Mouse (Mus musculus): Measurements from ENCODE around the gene Tas2r143. TPM values are rescaled to one million over a fixed set of nuclear protein-coding genes. Genes with fewer than 3 reads are reported as not detected.

Gene Tas2r143
- polyA plus RNA-seq, 1 experiment: 0.29 TPM

DNA sequence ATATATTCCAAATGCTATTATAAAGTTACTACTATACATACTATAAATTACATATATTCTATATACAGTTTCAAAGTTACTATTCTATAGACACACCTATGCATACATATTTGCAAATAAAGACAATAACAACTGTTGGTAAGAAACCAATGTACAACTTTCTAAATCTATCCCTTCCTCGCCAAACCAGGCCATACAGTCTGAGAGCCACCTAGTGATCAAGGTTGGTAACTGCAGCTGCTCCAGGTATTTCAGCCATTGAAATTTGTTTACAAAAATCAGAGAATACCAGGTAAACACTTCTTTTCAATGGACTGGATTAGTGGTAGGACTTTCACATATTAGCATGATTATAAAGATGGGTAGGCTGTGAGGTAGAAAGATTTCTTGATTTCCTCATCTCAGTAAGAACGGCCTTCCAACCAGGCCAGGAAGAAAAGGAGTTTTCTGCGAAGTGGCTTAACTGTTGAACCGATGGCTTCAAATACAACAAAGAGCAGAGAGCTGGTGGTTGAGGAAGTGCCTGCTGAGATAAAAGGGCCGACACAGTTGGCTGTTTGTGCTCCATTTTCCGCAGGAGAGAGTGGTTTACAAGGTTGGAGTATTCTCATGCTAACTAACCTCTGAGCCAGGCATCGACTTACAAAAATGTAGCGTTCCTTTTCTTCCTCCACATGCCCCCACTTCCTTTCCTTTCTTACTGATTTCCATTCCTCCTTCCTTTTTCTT is 19.5 kb upstream of the Tas2r143 start:
- TF ChIP-seq POLR2A (IDR thresholded peaks at IDR 0.05; ENCODE audit: borderline replicate concordance, extremely low read depth, insufficient read depth, insufficient read length, poor library complexity, severe bottlenecking) (no peak), CTCF (IDR thresholded peaks at IDR 0.05; ENCODE audit: borderline replicate concordance, extremely low read depth, insufficient read depth, insufficient read length) (peak; percentile 73; the same call in 1 of the 2 replicates)
- peak; percentile 61 for DNase-seq (ENCODE audit: low read depth)

DNA sequence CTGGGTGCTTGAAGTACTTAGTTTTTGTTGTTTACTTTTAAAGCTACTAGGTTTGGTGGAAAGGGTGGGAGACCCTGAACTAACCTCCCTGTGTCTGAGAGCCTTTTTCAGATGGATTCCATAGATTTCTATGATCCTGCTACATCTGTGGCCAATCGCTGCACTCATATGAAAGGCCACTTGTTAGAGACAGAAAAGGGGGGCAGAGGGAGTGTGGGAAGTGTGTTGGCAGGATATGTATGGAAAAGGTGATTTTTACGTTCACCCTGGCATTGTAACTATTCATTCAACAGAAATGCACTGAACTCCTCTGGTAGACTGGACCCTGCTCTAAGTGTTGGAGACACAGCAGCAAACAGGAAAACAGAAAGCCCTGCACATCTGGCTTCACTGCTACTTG is 18.8 kb upstream of the Tas2r143 start:
- TF ChIP-seq POLR2A (IDR thresholded peaks at IDR 0.05; ENCODE audit: borderline replicate concordance, extremely low read depth, insufficient read depth, insufficient read length, poor library complexity, severe bottlenecking): no peak
- TF ChIP-seq CTCF (IDR thresholded peaks at IDR 0.05; ENCODE audit: borderline replicate concordance, extremely low read depth, insufficient read depth, insufficient read length): no peak
- DNase-seq (ENCODE audit: low read depth): no peak

DNA sequence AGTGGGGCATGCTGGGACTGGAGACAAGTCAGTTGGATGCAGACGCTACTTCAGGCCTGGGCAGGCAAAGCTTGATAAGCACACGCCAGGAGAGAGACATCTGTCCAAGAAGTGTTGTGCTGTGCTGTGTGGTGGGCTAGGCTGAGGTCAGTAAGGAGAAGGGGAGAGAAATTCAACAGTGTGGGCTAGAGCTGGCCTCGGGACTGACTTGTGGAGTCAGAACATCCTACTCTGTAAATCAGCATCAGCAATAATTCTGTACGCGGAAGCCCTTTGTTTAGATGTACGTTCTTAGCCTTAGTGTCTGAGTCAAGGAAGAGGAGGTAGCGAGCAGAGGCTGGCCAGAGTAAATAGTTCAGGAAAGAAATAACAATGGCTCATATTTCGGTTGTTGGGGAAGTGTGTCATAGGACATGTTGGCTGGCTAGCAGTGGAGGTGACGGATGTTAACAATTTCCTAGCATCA is 18.1 kb upstream of the Tas2r143 start:
- no peak for TF ChIP-seq CTCF (IDR thresholded peaks at IDR 0.05; ENCODE audit: borderline replicate concordance, extremely low read depth, insufficient read depth, insufficient read length)
- TF ChIP-seq POLR2A (IDR thresholded peaks at IDR 0.05; ENCODE audit: borderline replicate concordance, extremely low read depth, insufficient read depth, insufficient read length, poor library complexity, severe bottlenecking): no peak
- DNase-seq (ENCODE audit: low read depth): no peak

DNA sequence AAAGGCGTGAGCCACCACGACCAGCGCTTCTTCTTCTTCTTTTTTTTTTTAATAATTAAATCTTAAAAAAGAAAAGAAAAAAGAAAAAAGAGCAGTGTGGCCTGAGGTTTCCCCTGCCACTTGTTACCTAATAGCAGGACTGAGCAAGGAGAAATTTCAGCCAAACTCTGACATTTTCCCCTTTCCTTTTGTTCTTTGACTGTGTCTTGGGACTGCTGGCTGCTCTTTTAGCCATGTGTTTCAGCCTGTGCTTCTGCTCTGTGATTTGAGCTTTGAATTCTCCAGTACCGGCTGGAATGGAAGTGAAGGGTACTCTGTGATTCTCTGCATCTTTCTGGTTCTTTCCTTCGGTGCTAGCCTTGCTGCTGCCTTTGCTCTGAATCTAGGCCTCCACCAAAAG is 16.7 kb upstream of the Tas2r143 start:
- no peak for DNase-seq (ENCODE audit: low read depth)

DNA sequence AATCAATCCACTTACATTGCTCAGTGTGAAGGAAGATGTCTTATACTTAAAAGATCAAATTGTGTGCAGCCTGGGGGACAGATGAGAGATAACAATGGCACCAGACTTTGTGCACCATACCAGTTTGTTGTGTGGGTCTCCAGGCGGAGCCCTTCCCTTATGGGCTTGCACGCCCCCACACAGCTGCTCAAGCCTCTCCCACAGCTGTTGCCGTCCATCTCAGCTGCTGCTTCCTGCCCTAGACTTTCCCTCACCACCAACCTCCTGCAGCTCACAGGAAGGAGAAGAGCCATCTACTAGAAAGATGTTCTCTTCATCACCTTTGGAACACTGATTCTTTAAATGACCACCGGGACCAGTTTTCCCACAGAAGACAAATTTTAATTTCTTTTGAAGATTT is 14.4 kb upstream of the Tas2r143 start:
- TF ChIP-seq CTCF (IDR thresholded peaks at IDR 0.05; ENCODE audit: borderline replicate concordance, extremely low read depth, insufficient read depth, insufficient read length) (no peak), POLR2A (IDR thresholded peaks at IDR 0.05; ENCODE audit: borderline replicate concordance, extremely low read depth, insufficient read depth, insufficient read length, poor library complexity, severe bottlenecking) (no peak)
- no peak for DNase-seq (ENCODE audit: low read depth)

More for the DNA sequence above, 16.7 kb upstream of the Tas2r143 start:
- TF ChIP-seq CTCF (IDR thresholded peaks at IDR 0.05; ENCODE audit: borderline replicate concordance, extremely low read depth, insufficient read depth, insufficient read length) (no peak), POLR2A (IDR thresholded peaks at IDR 0.05; ENCODE audit: borderline replicate concordance, extremely low read depth, insufficient read depth, insufficient read length, poor library complexity, severe bottlenecking) (no peak)

DNA sequence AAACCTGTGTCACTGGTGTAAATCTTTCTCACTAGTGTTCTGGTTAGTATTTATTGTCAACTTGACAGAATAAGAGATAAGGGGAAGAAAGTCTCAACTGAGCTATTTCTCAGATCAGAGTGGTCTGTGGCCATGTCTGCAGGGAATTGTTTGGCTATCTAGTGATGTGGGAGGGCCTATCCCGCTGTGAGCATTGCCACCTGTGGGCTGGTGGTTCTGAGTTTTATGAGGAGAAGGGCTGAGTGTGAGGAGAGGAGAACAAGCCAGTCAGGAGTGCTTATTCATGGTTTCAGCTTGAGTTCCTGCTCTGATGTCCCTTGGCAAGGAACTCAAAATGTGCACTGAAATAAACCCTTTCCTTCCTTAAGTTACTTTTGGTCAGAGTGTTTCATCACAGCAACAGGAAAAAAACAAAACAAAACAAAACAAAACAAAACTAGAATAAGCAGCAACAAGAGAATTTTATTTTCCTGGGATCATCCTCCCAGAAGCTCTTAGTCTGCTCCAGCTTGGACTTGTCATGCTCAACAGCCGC is 8.2 kb upstream of the Tas2r143 start:
- no peak for TF ChIP-seq CTCF (IDR thresholded peaks at IDR 0.05; ENCODE audit: borderline replicate concordance, extremely low read depth, insufficient read depth, insufficient read length)
- TF ChIP-seq POLR2A (IDR thresholded peaks at IDR 0.05; ENCODE audit: borderline replicate concordance, extremely low read depth, insufficient read depth, insufficient read length, poor library complexity, severe bottlenecking): no peak
- no peak for DNase-seq (ENCODE audit: low read depth)

DNA sequence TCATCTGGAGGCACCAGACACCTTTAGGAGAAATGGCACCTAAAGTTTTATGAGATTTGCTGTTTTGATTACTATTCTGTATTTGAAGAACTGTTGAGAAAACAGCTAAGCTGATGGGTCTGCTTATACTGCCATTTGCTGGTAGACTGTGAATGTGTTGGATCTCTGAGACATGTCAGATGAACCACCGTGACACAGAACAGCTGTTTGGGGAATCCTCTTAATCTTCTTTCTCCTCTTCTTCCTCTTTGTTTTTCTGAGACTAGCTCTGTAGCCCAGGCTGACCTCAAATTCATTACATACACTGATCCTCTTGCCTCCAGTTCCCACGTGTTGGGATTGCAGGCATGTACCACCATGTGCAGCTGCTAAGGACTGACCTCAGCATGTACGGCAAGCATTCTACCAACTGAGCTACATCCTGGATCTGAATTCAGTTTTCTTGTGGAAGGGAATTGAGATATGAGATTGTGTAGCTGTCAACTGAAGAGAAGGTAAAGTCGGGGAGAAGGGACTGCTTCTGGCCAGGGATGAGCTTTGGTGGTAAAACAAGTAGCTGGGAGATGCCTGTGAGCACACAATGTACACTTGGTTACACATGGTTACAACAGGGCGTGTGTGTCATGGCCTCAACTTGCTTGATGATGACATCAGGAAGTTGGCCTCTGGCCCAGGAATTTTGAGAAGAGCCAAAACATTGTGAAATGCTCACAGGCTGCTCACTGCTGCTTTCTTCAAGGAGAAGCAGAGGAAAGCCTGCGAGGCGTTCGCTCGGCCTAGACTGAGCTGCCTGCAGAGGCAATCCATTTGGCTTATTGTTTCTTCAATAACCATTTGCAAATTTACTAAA is 3.9 kb upstream of the Tas2r143 start:
- TF ChIP-seq CTCF (IDR thresholded peaks at IDR 0.05; ENCODE audit: borderline replicate concordance, extremely low read depth, insufficient read depth, insufficient read length) (no peak), POLR2A (IDR thresholded peaks at IDR 0.05; ENCODE audit: borderline replicate concordance, extremely low read depth, insufficient read depth, insufficient read length, poor library complexity, severe bottlenecking) (no peak)
- DNase-seq (ENCODE audit: low read depth): peak; percentile 50

DNA sequence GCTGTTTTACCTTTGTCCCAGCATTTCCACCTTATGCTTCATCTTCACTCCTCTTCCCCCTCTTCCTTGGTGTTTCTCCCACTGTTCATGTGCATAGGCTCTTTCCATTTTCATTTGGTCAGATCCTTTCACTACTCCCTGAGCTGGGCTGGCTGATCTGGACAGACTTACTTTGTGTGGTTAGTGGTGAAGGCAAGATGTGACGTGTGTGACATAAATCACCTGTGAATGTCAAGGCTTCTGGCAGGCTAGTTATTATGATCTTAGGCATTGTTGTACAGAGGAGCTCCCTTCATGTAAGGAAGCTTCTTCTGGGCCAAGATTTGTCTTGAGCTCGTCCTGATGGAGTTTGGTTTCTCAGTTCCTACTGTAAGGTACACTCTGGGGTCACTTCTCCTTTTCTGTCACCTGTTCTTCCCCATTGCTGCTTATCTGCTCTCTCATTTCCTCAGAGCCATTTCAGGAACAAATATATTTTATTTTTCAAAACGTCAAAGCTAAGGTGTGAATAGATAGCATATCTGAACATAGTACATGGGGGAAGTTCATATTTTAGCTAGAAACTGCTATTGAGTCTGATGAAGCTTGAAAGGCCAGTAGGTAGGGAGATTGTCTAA is 2.9 kb upstream of the Tas2r143 start:
- DNase-seq (ENCODE audit: low read depth): no peak

DNA sequence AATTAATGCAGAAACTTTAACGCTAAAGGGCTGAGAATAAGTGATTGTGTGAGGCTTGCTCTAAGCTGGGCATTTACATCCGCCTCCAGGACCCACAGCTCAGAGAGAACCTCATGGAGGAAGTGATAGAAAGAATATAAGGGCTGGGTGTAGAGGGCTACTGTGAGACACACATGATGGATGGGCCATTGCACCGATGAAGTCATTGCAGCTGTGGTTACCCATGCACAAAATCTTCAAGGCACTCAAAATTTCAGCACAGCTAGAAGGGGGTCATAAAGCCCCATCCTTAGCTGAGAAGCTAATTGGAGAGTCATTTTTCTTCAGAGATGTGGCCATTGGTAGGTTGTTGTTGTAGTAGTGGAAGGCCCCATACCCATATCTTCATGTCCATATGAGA is 1.8 kb upstream of the Tas2r143 start:
- TF ChIP-seq CTCF (IDR thresholded peaks at IDR 0.05; ENCODE audit: borderline replicate concordance, extremely low read depth, insufficient read depth, insufficient read length) (no peak), POLR2A (IDR thresholded peaks at IDR 0.05; ENCODE audit: borderline replicate concordance, extremely low read depth, insufficient read depth, insufficient read length, poor library complexity, severe bottlenecking) (no peak)
- no peak for DNase-seq (ENCODE audit: low read depth)

More for the DNA sequence above, 2.9 kb upstream of the Tas2r143 start:
- TF ChIP-seq POLR2A (IDR thresholded peaks at IDR 0.05; ENCODE audit: borderline replicate concordance, extremely low read depth, insufficient read depth, insufficient read length, poor library complexity, severe bottlenecking) (no peak), CTCF (IDR thresholded peaks at IDR 0.05; ENCODE audit: borderline replicate concordance, extremely low read depth, insufficient read depth, insufficient read length) (no peak)

DNA sequence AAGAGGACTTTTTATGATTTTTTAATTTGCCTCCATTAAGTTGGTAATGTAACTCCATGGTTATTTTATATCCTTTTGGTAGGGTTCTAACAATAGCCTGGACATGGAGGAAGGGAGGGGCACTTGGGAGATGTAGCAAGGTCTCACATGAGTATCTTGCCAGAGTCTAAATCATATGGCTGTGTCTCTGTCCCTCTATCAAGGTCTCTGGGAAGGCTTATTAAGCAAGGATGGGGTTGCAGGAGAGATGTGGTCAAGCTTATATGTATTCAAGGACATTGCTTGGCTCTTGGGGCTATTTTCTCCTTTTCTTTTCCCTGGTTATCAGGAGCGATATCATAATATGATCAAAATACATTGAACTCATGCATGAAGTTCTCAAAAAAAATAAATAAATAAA is 1.0 kb upstream of the Tas2r143 start:
- TF ChIP-seq CTCF (IDR thresholded peaks at IDR 0.05; ENCODE audit: borderline replicate concordance, extremely low read depth, insufficient read depth, insufficient read length): no peak
- no peak for TF ChIP-seq POLR2A (IDR thresholded peaks at IDR 0.05; ENCODE audit: borderline replicate concordance, extremely low read depth, insufficient read depth, insufficient read length, poor library complexity, severe bottlenecking)
- DNase-seq (ENCODE audit: low read depth): no peak

DNA sequence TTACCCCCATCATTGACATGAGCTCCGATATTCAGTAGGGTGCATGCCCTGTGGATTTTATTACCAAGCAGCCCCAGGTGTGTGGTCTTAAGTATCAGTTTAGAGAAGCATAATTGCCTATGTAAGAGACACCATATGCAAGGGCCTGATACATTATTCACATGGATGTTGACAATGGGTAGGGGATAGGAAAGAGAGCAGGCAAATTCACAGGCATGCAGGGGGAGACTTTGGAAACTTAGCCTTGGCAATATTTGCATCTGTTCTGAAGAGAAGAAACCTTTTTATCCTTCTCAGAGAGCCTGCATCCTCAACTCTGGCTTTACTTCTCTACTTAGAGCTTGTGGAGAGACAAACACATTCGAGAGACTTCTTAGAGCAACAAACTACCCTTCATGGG is 5.1 kb downstream of the Tas2r143 start, which contains the start of gene Tas2r135:
Tas2r135 (plus strand) TSS at position 301 of the 400 bp plus-strand sequence.
- no peak for DNase-seq (ENCODE audit: low read depth)
- TF ChIP-seq CTCF (IDR thresholded peaks at IDR 0.05; ENCODE audit: borderline replicate concordance, extremely low read depth, insufficient read depth, insufficient read length): no peak
- TF ChIP-seq POLR2A (IDR thresholded peaks at IDR 0.05; ENCODE audit: borderline replicate concordance, extremely low read depth, insufficient read depth, insufficient read length, poor library complexity, severe bottlenecking): no peak

All from brain, embryonic 14.5 days (tissue).